In genomic region chr7:131746752-131747151, GRCm38 (mm10) we compare ENCODE assay signal across 9 mouse cellular contexts.
DNase-seq lines count a peak whose midpoint lies in the region; ATAC-seq and TF ChIP-seq lines count a peak whose summit lies in the region.
"Had no signal": no experiment of that assay in that cellular context is flagged by ENCODE, and none has a peak within 500 bp of the region (broad histone marks: within the 10 kb centered on the region; RNA-seq: fewer than 3 reads in every experiment).

No protein-coding gene starts in this region.

- no peak overlapping the region for H3K27ac ChIP-seq in layer of hippocampus, adult 2 months
- H3K27ac ChIP-seq: limb, embryonic 15.5 days had no signal

- peak; percentile 30 to 33 for DNase-seq in layer of hippocampus, adult 2 months (ENCODE audit: low spot score in 2 of 2)
- DNase-seq in layer of hippocampus, postnatal 25 days (ENCODE audit: extremely low spot score in 1 of 2, low spot score in 1 of 2), result no peak
- DNase-seq in MN1 (ENCODE audit: low spot score), result peak; percentile 16
- peak; percentile 48 for DNase-seq in brain, adult 2 months (ENCODE audit: low read depth, low spot score)
- DNase-seq in layer of hippocampus, adult 8-10 months (ENCODE audit: low spot score in 2 of 2), result peak; percentile 6 to 20
- no peak for DNase-seq in spleen, postnatal 14 days (ENCODE audit: low spot score in 2 of 2)
- no peak for DNase-seq in natural killer cell, adult 2 months (ENCODE audit: low spot score in 2 of 2)

- peak; percentile 78 for TF ChIP-seq CTCF in layer of hippocampus, adult 2 months (conservative IDR thresholded peaks at IDR 0.05)

- ATAC-seq in megakaryocyte-erythroid progenitor cell, adult 5-6 weeks (replicated peaks; ENCODE audit: low FRiP score, low TSS enrichment, poor library complexity, severe bottlenecking), result no peak

- no peak overlapping the region for H3K4me3 ChIP-seq in layer of hippocampus, adult 2 months
- H3K4me3 ChIP-seq: limb, embryonic 15.5 days had no signal

Comparison
In these comparisons a context has a peak if more than half of its experiments do, and no peak if none do; other contexts are left out.
1. DNase-seq: peak in layer of hippocampus, adult 2 months (2 of 2), MN1 (single experiment), brain, adult 2 months (single experiment) and layer of hippocampus, adult 8-10 months (2 of 2); none in layer of hippocampus, postnatal 25 days (0 of 2), spleen, postnatal 14 days (0 of 2) and natural killer cell, adult 2 months (0 of 2).